Mouse (Mus musculus) kidney, postnatal 0 days (tissue): ENCODE results near the gene Map7. TPM values are rescaled to one million over a fixed set of nuclear protein-coding genes. Genes with fewer than 3 reads are reported as not detected.

ENCODE experiments used
- ATAC-seq: fragments of 200-750 bp; cut with Nextera tagmentation; replicated peaks from 2 replicates; pipeline ENCODE4 v1.8.0; 2017; ENCODE audit warnings: low read depth, moderate number of reproducible peaks, moderate TSS enrichment, moderate library complexity; ENCODE audit not compliant: low FRiP score
- DNase-seq: peaks from one replicate; pipeline ENCODE4 v3.0.0-alpha.2; 2016; ENCODE audit warnings: low spot score
- H3K27ac ChIP-seq: fragments of 300-500 bp; sonication (generic); 2 replicates; pipeline ENCODE4 v1.5.1; 2014; ENCODE audit warnings: mild to moderate bottlenecking
- H3K27me3 ChIP-seq: fragments of 300-500 bp; sonication (generic); 2 replicates; pipeline ENCODE4 v1.6.1; 2014; ENCODE audit warnings: low read length, mixed read lengths; ENCODE audit not compliant: insufficient read depth
- H3K36me3 ChIP-seq: fragments of 300-500 bp; sonication (generic); 2 replicates; pipeline ENCODE4 v1.6.1; 2014; ENCODE audit warnings: low read length, mixed read lengths; ENCODE audit not compliant: insufficient read depth
- H3K4me1 ChIP-seq: fragments of 300-500 bp; sonication (generic); replicated peaks from 2 replicates; pipeline ENCODE4 v1.6.1; 2014; ENCODE audit warnings: antibody characterized with exemption, low read length, mixed read lengths; ENCODE audit not compliant: insufficient read depth
- H3K4me2 ChIP-seq: fragments of 300-500 bp; sonication (generic); 2 replicates; pipeline ENCODE4 v1.6.1; 2014; ENCODE audit warnings: mild to moderate bottlenecking, low read length, moderate library complexity, mixed read lengths
- H3K4me3 ChIP-seq: fragments of 300-500 bp; sonication (generic); replicated peaks from 2 replicates; pipeline ENCODE4 v1.5.1; 2014; ENCODE audit warnings: low read depth, low read length
- H3K9ac ChIP-seq: fragments of 300-500 bp; sonication (generic); 2 replicates; pipeline ENCODE4 v1.6.1; 2014; ENCODE audit warnings: low read depth, low read length
- H3K9me3 ChIP-seq: fragments of 300-500 bp; sonication (generic); replicated peaks from 2 replicates; pipeline ENCODE4 v1.6.1; 2016; ENCODE audit warnings: low read length, inconsistent platforms, mixed read lengths
- CTCF ChIP-seq: IDR thresholded peaks from 2 replicates; pipeline ENCODE4 v1.5.1; 2016; ENCODE audit warnings: antibody characterized with exemption, low read depth, mild to moderate bottlenecking, moderate library complexity
- WGBS: fragments of 180-500 bp; shearing (Covaris S2); extraction: QIAGEN DNeasy Blood & Tissue Kit; methylation state at CpG from one replicate; pipeline ENCODE4 v1.1.7; 2014; 5-methylcytosine and 5-hydroxymethylcytosine counted together
- polyA plus RNA-seq: library from polyadenylated mRNA; unstranded; fragments of >200 nt; fragmentation: Nextera tagmentation; extraction: Ambion mirVana; gene quantifications from 2 replicates; pipeline ENCODE4 v1.2.1, GENCODE M21; 2015

Map7 gene
- polyA plus RNA-seq, 1 experiment from 2014 or later, result 31.2 TPM

DNA sequence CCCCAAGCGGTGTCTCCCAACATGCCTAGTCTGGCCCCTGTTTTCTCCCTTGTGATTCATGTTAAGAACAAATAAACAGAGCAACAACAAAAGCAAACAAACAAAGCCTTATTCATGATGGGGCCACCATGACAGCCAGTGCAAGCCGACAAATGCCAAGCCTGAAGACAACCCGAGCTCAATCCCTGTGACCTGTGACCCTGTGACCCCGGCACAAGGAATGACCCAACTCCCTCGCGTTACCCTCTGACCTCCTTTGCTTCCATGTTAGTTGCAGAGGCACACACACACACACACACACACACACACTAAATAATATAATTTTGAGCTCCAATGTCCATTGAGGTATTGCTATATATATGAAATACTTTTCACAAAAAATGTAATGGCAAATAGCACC lies 139.1 kb downstream of the Map7 start:
- ATAC-seq, result no peak
- no peak for TF ChIP-seq CTCF
- no peak overlapping the region for H3K9ac ChIP-seq
- H3K36me3 ChIP-seq, result no peaks in the 10 kb centered on the region
- H3K27me3 ChIP-seq, result no peaks in the 10 kb centered on the region
- H3K9me3 ChIP-seq, result no peaks in the 10 kb centered on the region
- WGBS, result 55% methylated on average over 6 of the region's 6 CpGs
- no peak overlapping the region for H3K27ac ChIP-seq
- 0 out of 2 replicates have a peak, but pooled peaks cover 10% of the 10 kb centered on the region for H3K4me1 ChIP-seq
- H3K4me2 ChIP-seq, result no peak overlapping the region
- no peak overlapping the region for H3K4me3 ChIP-seq
- DNase-seq, result no peak

DNA sequence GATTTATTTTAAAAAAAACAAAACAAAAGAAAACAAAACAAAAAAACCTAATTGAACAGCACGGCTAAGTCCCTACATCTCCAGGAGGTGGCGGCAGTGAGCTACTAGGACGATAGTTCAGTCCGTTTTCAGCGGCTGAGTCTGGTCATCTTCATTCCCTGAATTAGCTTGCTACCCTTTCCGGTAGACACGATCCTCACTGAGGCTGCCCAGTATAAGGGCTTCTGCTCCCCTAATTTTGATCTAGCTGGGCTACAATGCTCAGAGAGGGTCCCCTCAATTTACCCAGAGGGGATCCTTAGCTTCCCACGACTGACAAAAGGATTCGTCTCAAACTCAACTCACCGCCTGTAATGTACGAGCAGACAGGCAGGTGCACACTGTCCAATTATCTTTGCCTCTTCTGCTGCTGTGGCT lies 142.2 kb downstream of the Map7 start:
- Histone ChIP-seq H3K9ac (0 out of 2 replicates have a peak overlapping the region, but pooled peaks have one; percentile 6), H3K27me3 (no peaks in the 10 kb centered on the region), H3K36me3 (no peaks in the 10 kb centered on the region), H3K9me3 (no peaks in the 10 kb centered on the region), H3K27ac (no peak overlapping the region), H3K4me2 (peak overlapping the region; percentile 48), H3K4me1 (0 out of 2 replicates have a peak, but pooled peaks cover 8% of the 10 kb centered on the region), H3K4me3 (no peak overlapping the region)
- peak; percentile 34; the same call in 1 of the 2 replicates for ATAC-seq
- peak; percentile 96 for TF ChIP-seq CTCF
- WGBS, result 17% methylated on average over 11 of the region's 11 CpGs
- peak; percentile 95 for DNase-seq

DNA sequence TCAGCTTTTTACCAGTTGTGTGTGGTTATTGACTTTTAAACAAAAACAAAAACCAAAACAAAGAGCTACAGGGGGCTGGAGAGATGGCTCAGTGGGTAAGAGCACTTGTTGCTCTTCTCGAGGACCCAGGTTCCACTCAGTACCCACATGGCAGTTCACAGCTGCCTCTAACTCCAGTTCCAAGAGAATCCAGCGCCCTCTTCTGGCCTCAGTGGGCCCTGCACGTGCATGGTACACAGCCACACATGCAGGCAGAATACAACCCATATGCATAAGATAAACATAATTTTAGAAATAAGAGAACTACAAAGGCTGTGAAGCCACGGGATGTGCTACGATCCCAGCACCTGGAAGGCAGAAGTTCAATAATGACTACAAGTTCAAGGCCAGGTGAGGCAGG lies 147.7 kb downstream of the Map7 start:
- no peaks in the 10 kb centered on the region for H3K9me3 ChIP-seq
- H3K4me2 ChIP-seq, result no peak overlapping the region
- no peak overlapping the region for H3K9ac ChIP-seq
- peak; percentile 13; the same call in 1 of the 2 replicates for TF ChIP-seq CTCF
- no peak overlapping the region for H3K4me3 ChIP-seq
- H3K4me1 ChIP-seq, result no peaks in the 10 kb centered on the region
- ATAC-seq (no peak), DNase-seq (no peak)
- H3K27me3 ChIP-seq, result no peaks in the 10 kb centered on the region
- 74% methylated on average over 5 of the region's 5 CpGs for WGBS
- no peak overlapping the region for H3K27ac ChIP-seq
- no peaks in the 10 kb centered on the region for H3K36me3 ChIP-seq

DNA sequence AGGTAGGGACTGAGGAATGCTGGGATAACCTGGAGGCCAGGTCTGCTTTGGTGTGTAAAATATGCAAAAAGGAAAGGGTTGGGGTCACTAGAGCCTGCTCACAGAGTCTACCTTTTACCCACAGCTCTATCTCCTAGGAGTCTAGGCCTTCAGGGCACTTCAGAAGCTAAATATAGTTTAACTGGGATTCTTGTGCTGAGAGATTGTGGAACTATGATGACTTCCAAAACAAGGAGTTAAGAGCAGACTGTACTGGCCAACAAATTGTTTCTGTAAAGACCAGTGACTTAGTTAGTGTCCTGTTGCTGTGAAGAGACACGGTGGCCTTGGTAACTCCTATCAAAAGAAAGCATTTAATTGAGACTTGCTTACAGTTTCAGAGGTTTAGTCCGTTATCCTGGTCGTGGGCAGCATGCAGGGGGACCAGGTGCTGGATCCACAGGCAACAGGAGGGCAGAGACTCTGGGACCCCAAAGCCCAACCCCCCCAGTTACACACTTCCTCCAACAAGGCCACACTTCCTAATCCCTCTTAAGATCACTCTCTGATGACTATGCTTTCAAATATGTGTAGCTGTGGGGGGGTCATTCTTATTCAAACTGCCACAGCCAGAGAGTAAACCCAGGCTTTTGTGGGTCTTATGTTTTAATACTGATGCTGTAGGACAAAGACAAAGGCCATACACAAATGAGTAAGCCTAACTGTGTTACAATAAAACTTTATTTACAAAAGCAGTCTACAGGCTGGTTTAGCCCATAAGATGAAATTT lies 150.1 kb downstream of the Map7 start:
- 62% methylated on average over 3 of the region's 3 CpGs for WGBS
- DNase-seq, result no peak
- Histone ChIP-seq H3K27ac (no peak overlapping the region), H3K9ac (no peak overlapping the region), H3K4me1 (no peaks in the 10 kb centered on the region), H3K9me3 (no peaks in the 10 kb centered on the region), H3K27me3 (no peaks in the 10 kb centered on the region), H3K36me3 (no peaks in the 10 kb centered on the region), H3K4me2 (no peak overlapping the region), H3K4me3 (no peak overlapping the region)
- TF ChIP-seq CTCF, result no peak
- no peak for ATAC-seq

GRCm38 (mm10) chr10:20299114-20299513 lies 150.8 kb downstream of the Map7 start:
- no peak overlapping the region for H3K4me2 ChIP-seq
- 77% methylated on average over 5 of the region's 5 CpGs for WGBS
- TF ChIP-seq CTCF, result no peak
- no peak overlapping the region for H3K27ac ChIP-seq
- no peaks in the 10 kb centered on the region for H3K9me3 ChIP-seq
- no peaks in the 10 kb centered on the region for H3K4me1 ChIP-seq
- no peaks in the 10 kb centered on the region for H3K27me3 ChIP-seq
- ATAC-seq (no peak), DNase-seq (no peak)
- H3K4me3 ChIP-seq, result no peak overlapping the region
- H3K9ac ChIP-seq, result no peak overlapping the region
- H3K36me3 ChIP-seq, result no peaks in the 10 kb centered on the region

DNA sequence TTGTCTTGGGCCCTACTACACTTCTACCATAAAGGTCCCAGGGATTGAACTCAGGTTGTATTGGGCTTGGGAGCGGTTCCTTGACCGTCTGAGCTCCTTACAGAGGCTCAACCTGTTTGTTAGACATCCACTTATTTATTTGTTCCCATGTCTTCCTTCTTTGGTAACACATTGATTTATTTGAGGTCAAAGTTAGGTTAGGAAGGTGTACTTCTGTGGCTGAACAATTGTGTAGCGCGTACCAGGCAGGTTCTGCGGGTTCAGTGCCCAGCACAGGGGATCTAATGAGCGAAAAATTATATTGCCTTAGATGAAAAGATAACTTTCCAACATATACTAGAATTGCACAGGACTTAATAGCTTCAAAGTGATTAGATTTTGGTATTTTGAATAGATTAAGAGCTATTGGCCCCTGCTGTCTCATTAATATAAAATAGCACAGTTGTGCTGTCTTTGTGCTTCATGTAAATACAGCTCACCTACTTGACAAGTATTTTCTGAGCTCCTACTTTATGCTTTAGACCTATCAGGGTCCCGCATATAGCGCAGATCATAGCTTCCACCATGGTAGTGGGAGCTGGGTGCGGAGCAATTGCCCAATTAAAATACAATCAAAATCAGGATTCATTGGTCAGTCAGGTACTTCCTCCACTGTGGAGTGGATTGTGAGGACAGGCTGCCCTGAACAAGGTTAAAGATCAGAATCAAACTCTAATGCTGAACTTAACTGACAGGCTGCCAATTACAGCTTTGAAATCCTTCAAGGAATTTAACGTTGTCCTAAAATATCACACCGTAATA lies 162.9 kb downstream of the Map7 start:
- 43% methylated on average over 11 of the region's 11 CpGs for WGBS
- Histone ChIP-seq H3K36me3 (no peaks in the 10 kb centered on the region), H3K27ac (peak overlapping the region; percentile 100), H3K9ac (peak overlapping the region; percentile 93), H3K4me3 (peak overlapping the region; percentile 90), H3K27me3 (no peaks in the 10 kb centered on the region), H3K9me3 (no peaks in the 10 kb centered on the region), H3K4me2 (peak overlapping the region; percentile 80), H3K4me1 (no peaks in the 10 kb centered on the region)
- DNase-seq, result peak; percentile 36
- ATAC-seq, result no peak
- no peak for TF ChIP-seq CTCF
